Mouse (Mus musculus): Measurements from ENCODE around the gene Slamf9.
A peak's percentile ranks its signal among the peaks of the same experiment; 100 is the strongest.

Gene Slamf9

DNA sequence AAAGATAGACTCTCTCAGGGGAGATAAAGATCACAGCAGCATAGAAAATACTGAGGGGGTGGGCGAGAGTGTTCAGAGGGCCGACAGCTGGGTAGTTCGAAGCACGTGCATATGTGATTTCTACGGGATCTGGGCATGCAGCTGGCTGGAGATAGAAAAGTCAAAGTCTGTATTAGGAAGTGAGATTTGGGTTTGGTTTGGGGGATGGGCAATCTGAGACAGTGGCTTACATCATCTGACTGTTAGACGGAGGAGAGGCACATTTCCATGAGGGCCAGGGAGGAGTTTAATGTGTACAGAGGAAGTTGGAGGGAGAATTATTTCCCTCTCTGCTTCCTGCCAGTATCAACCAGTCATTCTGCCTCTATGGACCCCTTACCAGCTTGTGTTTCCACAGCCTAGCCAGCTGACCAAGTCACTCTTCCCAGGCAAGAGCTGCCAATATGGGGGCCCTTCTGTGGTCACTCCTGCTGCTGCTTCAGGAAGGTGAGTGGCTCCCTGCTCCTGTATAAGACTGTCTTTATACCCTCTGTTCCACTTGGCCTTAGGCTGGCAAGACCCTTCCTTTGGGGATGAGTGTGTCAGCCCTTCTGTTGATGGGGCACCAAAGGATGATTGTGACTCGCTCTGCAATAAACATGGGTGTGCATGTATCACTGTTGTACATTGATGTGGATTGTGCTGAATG, at the start of gene Slamf9:
Slamf9 (plus strand) TSS at position 305 of the 688 bp plus-strand sequence.
- no peak for DNase-seq

DNA sequence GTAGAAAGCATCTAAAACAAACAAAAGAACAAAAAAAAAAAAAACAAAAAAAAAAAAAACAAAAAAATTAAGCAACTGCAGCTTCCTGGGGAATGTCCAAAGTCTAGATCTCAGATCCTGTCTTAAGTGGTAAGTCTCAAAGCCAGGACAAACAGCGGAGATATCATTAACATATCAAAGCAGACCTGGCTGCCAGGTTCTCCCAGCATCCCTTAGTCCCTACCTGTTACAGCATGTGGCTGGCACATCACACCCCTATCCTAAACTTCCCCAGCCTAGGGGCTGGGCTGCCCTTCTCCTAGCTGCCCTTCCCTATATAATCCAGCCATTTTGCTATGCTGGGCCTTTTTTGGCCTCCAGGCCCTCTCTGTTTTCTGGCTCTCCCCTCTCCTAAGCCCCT, 48.7 kb upstream of the Slamf9 start:
- DNase-seq, result no peak

DNA sequence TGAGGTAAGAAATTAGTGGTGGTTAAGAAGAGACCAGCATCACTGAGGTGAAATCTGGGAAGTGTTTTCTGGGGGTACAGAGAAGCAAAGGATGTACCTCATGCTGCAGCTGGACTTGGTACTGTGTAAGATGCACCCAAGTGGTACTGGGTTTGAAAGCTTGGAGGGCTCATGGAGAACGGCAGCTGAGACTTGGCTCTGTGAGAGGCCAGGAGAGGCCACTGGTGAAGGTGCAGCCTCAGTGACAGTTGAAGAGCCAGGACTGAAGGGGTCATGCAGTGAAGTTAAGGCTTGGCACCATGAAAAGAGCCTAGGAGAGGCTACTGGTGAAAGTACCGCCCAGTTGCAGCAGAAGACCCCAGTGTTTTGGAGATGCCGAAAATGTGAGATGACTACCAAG, 47.3 kb upstream of the Slamf9 start:
- DNase-seq, result no peak

DNA sequence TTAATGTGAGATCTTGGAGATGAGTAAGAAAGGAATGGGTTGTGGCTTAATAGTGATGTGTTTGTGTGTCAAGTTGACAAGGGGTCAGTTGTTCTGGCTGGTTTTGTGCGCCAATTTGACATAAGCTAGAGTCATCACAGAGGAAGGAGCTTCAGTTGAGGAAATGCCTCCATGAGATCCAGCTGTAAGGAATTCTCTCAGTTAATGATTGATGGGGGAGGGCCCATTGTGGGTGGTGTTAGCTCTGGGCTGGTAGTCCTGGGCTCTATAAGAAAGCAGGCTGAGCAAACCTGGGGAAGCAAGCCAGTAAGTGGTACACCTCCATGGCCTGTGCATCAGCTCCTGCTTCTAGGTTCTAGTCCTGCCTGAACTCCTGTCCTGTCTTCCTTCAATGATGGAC, 46.5 kb upstream of the Slamf9 start:
- no peak for DNase-seq

DNA sequence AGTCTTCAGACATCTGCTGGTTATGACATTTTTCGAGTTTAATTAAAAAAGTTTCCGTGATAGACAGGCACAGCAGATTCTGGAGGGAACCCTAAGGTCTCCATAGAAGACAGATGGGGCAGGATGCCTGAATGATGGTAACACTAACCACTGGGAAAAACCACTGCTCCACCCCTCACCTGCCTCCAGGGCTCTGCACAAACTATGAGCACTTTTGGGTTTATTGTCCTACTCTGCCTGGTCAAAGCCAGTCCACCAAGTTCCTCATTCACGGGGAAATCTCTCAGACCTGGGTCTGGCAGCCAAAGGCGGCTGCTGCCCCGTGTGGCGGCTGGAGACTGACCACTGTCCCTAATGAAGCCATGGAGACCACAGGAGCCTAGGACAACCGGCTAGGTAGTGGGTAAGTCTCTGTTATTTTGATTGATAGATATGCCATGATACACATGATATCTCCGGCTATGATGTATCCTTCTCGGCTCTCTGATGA, 44.4 kb upstream of the Slamf9 start:
- DNase-seq, result peak; percentile 34

DNA sequence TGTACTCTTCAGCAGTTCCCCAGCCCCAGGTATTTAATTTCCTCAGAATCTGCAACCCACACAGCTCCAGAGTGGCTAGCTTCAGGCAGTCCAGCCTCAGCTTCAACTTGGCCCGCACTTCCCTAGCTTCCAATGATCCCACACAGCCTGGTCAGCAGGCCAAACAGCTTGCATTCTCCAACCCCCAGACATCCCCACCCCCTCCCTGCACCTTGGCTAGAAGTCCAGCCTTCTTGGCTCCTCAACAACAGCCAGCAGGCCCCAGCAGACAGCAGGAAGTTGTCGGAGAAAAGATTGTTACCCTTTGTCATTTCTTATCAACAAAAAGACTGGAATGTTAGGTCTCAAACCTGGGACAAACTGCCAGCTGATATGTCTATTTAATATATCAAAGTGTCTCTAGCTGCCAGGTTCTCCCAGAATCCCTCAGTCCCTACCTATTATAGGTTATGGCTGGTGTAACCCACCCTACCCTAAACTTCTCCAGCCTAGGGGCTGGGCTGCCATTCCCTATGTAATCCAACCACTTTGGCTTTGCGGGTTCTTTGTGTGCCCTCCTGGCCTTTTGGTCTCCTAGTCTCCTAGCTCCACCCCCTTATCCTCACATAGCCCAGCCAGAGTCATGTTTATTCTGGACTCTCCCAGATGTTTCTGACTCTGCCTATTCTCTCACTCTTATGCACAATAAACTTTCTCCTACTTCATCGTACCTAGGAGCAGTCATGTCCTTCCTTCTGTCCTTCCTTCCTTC, 43.1 kb upstream of the Slamf9 start:
- DNase-seq, result peak; percentile 84

DNA sequence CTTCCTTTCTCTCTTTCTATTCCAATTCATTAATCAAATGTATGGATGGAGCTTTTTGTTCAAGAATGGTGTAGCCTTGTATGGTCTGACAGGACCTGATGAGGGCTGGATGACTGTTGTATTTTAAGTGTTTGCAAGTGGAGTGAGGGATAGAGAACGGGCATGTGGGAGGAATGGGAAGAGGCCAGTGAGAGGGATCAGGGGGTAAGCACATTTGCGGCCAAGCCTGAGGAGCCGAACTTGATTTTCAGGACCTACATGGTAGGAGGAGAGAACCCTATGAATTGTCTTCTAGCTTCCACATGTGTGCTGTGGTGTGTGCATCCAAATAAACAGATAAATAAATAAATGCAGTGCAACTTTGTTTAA, 42.6 kb upstream of the Slamf9 start:
- no peak for DNase-seq

DNA sequence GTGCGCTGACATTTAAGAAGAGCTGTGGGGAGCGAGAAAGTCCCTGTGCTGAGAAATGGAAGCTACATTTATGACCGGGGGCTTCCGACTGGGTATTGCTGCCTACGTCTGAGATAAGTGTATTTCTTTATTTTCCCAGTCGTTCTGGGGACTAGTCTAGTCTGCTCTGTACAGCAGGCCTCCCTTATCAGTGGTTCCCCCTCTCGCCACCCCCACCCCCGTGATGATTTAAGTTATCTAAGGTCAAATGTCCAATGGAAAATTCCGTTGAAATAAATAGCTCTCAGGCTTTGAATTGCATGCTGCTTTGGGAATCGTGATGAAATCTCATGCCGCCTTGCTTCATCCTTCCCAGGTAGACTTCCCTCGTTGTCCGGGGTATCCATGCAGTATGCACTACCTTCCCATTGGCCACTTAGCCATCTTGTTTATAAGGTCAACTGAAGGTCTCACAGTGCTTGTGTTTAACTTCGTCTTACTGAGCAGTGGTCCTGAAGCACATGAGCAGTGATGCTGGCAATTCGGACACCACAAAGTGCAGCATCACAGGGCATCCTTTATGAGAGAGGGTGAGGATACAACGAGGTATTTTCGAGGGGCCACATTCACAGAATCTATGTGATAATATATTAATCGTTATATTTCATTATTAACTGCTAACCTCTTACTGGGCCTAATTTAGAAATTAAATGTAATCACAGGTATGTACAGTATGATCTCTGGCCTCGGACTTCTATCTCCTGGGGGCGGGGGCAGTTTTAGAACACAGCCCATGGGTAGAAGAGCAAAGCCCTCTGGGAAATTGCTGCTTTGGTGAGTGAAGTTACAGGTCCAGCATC, 41.9 kb upstream of the Slamf9 start:
- DNase-seq, result peak; percentile 35

DNA sequence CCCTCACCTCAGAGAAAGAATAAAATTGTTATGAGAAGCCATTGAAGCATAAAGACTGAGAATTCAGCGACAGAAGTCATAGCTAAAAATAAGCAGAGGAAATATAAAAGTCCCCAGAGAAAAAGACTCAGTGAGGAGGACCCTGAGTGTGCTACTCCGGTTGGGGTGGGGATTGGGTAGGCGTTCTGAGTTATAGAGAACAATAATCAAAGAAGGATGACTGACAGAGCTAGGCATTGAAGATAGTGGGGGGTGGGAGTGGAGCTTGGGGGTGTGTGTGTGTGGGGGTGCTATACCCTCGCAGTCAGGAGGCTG, 41.4 kb upstream of the Slamf9 start:
- no peak for DNase-seq

DNA sequence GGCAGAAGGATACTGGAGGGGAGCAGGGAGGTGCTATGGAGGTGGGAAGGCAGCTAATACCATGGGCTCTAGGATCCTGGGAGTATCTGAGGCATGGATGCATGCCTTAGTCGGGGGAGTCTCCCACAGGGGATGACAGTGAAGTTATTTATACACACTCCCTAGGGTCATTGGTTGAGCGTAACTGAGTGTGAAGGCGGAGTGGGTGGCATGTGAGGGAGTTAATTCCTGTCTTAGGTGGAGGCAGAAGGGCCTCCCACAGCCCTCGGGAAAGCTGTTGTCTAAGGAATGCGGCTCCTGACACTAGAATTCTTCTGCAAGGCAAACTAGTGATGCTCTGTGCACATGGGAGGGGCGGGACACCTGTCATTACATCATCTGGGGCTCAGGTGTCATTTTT, 38.4 kb upstream of the Slamf9 start:
- DNase-seq, result peak; percentile 35

DNA sequence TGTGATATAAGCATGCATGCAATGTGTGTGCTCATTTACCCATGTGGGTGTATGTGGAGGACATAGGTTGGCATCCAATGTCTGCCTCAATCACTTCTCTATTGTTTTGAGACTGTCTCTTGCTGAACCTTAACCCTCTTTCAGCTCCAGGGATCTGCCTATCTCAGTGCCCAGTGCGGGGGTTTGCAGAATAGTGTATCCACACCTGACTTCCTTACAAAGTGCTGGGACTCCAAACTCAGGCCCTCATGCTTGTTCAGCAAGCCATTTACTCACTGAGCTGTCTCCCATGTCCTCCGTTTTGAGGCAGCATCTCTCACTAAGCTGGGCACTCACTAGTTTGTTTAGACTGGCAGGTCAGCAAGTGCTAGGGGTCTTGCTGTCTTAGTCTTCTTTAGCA, 36.5 kb upstream of the Slamf9 start:
- DNase-seq, result no peak

DNA sequence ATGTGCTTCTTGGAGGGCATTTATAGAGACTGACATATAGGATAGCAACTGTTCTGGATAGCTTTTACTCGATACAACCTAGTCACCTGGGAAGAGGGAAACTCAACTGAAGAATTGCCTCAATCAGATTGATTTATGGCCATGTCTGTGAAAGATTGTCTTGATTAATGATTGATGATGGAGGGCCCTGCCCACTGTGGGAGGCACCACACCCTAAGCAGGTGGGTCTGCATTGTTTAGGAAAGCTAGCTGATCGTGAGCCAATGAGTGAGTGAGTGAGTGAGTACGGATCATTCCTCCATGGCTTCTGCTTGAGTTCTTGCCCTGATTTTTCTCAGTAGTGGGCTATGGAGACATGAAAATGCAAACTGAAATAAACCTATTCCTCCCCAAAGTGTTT, 34.6 kb upstream of the Slamf9 start:
- no peak for DNase-seq

DNA sequence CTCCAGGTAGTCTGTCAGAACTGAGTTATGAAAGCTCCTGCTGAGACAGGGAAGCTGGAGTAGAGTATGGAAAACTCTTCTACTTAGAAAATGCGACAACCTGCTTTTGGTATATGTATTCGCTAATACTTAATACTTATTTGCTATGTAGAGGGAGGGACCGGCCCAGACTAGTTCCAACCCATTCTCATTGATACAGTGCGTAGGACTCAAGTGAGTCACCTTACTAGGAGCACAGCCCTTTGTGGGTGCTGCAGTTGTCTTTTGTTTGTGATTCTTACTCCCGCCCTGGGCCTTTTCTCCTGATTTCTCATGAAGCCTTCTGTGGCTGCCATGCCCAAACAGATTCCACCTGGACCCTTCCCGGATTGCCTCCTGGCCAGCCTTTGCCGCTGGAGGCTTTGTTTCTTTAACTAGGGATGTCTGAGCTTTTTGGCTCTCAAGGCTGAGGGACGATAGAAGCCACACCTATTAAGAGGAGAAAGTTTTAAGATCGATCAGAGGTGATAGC, 33.2 kb upstream of the Slamf9 start:
- DNase-seq, result no peak

DNA sequence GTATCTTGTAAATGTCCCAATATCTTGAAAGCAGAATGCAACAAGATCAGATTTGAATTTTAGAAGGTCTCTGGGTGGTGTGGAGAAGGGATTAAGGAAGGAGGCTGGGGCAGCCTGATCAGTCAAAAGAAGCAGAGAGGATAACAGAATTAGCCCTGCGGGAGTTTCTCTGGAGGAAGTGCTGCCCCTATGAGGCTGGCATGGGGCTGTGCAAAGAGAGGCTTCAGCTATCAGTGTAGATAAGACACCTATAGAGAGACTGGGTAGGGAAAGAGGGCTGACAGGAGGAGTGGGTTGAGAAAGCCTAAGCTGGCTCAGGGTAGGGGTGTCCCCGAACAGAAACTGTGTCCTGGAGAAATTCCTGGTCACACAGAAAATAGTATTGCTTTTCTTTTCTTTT, 24.9 kb upstream of the Slamf9 start:
- DNase-seq, result no peak

DNA sequence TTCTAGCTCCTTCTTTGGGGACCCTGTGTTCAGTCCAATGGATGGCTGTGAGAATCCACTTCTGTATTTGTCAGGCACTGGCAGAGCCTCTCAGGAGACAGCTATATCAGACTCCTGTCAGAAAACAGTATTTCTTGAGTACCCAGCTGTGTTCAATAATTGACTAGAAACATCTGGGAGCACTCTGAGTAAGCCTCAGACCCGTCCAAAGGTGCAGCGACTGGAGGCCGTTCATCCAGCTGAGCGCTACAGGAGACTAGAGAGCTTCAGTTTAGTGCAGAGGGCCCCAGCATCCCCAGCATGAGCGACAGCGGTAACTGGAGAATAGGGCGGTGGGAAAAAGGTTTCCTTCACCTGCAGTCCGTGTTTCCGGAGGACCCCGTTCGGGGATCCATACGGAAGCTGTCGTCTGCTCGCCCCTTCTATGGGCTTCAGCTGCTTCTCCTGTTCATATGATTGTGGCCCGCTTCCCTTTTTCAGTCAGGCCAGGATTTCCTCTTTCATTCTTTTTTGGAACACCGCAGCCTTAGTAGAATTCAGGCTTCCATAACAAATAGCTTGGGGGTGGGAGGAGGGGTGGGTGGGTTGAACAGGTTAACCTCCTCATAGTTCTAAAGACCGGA, 24.2 kb upstream of the Slamf9 start:
- DNase-seq, result no peak

DNA sequence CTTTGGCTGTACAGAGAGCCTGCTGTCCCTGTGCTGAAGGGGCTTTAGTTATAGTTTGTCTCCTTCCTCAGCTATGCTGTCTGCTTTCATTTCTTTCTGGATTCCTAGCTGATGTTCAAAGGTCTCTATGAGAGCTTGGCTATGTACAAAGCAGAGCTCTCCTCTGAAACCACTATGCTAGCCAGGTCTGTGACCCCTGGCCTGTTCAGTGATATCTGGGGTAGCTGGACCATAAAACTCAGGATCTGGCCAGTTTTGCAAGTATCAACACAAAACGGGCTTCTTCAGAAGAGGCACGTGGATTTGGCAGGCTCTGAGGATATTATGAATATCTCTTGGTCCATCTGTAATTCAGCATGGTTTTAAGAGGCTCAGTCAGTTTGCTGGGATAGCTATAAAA, 22.2 kb upstream of the Slamf9 start:
- no peak for DNase-seq

DNA sequence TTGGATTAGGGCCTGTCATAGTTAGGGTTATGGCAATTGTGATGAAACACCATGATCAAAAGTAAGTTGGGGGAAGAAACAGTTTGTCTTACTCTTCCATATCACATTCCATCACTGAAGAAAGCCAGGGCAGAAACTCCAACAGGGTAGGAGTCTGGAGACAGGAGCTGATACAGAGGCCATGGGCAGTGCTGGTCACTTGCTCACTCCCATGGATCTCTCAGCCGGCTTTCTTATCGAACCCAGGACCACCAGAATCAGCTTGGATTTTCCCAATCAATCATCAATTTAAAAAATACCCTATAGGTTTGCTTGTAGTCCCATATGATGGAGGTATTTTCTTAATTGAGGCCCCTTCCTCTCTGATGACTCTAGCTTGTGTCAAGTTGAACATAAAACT, 21.3 kb upstream of the Slamf9 start:
- no peak for DNase-seq

DNA sequence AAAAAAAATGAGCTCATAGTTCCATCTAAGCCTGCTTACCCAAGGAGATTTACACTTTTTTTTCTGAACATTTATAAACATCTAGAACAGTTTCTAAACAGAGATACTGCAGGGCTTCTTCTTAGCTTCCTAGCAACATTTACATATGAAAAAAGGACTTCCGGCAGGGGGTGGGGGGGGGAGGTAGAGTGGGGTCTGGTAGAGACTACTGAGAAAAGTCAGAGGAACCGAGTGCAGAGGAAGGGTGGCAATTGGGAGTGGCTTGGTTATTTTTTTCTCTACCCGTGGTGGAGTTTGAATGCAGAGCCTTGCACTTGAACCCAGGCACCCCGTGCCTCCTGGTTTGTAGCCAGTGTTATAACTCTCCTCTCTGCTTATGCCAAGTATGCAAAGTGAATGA, 19.7 kb upstream of the Slamf9 start:
- DNase-seq, result no peak

DNA sequence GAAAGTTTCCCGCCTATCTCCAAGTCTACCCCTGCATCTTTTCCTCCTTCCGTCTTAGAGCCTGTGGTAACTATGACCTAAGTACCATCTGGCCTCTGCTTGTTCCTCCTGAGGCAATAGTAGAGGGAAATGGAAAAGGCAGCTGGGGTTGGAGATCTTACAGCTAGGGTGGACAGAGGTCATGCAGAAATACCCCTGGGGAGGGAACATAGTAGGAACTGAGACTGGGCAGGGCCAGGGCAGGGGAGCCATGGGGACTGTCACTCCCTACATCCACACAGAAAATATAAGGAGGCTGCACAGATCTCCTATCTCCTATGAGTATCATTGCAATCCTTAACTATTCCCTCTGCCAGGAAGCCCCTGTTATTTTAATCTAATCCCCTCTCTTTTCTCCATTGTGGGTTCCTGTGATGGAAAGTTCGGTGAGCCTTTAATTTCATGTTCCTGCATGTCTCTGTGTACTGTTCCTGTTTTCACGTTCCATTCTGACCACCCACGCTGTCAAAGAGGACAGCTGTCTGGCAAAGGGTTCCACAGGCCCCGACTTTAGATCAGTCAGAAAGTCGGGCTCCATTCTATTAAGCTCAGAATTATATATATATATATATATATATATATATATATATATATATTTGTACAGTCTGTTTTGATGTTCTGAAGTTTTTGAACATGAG, 19.0 kb upstream of the Slamf9 start:
- no peak for DNase-seq

DNA sequence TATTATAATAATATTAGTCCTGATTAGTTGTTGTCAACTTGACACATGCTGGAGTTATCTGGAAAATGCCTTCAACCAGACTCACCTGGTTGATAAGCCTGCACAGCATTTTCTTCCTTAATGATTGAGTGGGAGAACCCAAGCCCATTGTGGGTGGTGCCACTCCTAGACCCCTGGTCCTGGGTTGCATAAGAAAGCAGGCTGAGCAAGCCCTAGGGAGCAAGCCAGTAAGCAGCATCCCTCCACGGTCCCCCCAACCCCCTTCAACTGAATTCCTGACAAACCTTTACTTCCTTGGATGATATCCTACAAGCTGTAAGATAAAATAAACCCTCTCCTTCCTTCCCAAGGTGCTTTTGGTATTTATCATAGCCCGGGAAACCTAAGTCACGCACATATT, 18.0 kb upstream of the Slamf9 start:
- DNase-seq, result no peak

DNA sequence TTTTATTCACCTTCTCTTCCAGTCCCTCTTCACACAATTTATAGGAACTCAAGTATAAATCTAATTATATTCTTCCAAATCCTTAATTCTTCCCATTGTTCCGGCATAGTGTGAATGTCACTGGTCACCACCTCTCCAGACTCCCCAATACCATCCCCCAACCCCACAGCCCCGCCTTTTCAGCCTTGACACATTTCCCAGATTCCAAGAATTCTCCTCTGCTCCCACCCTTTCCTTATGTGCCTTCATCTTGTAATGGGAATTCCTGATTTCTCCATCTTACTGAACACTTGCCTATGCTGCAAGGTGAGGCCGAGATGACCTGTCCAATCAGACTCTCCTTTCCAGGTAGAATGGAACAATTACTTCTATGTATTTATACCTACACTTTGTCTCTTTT, 17.1 kb upstream of the Slamf9 start:
- no peak for DNase-seq

DNA sequence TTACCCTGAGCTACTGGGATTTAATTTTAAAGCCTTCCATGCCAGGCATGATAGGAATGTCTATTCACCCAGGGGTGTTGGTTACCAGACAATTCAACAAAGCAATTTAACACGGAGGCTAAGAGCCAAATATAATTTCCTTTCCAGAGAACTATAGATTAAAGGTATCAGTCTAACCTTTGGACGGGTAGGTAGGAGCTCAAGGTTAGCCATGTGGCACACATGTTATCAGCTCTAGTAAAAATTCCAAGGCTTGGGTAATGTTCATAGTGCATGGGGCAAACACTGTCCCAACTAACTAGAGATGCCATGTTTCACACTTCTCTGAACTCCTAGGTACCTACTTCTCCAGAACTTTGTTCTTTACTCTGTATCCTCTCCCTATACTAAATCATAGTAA, 13.6 kb upstream of the Slamf9 start:
- DNase-seq, result no peak

DNA sequence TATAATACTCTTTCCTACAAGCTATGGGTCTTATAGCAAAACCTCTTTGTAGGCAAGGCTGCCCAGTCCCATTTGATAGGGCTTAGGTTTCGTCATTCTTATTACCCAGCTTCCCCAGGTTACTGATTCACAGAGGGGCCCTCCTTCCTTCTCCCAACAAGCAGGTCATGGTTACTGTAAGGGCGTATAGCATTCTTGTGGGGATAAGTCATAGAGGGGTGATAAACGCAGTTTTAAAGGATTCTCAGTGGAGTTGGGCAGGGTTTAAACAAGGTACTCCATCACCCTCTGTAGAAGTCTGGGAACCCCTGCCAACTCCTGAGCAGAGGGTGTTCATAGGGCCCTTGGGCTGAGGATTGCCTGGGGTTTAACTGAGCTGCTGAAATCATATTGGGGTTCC, 12.6 kb upstream of the Slamf9 start:
- DNase-seq, result no peak

All from kidney, postnatal 10 days (tissue).